Mouse (Mus musculus) kidney, postnatal 4 days (tissue): ENCODE measurements at regions not wholly inside any gene's neighbourhood (a gene's known extent, or its start where the extent isn't known, plus 50 kb on each side); places are given as distances from the start of the nearest gene placed in this dataset.

Source experiments
- DNase-seq, 2 experiments: peaks; one replicate each; pipeline ENCODE4 v3.0.0; 2021; ENCODE audit warnings: mixed read lengths in 2 of 2

DNA sequence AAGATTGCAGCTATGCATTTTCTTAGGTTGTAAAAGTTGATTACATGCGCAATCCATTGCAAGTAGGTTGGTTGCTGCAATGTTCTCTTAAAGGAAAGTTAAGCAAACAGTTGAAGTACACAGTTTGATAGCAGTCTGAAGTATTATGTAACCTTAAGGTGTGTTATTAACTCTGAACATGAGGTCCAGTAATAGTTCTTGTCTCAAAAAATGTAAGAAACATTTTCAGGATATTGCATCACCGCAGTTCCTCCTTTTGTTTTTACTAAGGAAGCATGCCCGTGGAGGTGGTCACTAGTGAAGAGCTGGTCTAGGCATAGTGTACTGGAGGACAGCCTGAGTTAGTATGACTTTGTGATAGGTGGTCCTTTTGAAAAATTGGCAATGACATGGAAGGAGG, 339.4 kb upstream of the Cldn34d start:
- DNase-seq: no peak

DNA sequence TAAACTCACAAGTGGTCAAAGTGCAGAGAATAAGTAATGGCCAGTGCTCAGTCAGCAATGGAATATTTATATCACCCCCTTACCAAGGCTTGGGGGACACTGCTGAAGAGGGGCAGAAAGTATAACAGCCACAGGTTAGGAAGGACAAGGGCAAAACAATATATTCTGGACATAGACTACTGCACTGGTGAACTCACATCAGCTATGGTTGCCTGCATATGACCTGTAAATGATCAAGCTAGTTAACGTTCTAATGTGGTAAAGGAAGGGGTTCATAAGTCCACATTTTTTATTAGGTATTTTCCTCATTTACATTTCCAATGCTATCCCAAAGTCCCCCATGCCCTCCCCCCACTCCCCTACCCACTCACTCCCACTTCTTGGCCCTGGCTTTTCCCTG, 335.6 kb upstream of the Cldn34d start:
- peak in 1 of 2 experiments; percentile 1 for DNase-seq
